Mouse (Mus musculus) left cerebral cortex, postnatal 36 days (tissue): ENCODE results near the gene Tcf21. TPM values are rescaled to one million over a fixed set of nuclear protein-coding genes. Genes with fewer than 3 reads are reported as not detected.

ENCODE experiments used
- DNase-seq, 2 experiments: peaks; one replicate each; pipeline ENCODE4 v3.0.0; 2021 to 2022; ENCODE audit warnings: low spot score in 2 of 2, mixed read lengths in 1 of 2
- intact Hi-C: fragments of 180-260 bp; cut with DNase I; formaldehyde crosslinking; loops from one replicate; pipeline ENCODE4 v1.15.1; 2025
- total RNA-seq, 2 experiments: library from RNA; stranded (reverse); gene quantifications; 2 replicates each; pipeline ENCODE4 v1.2.3; 2021

The Tcf21 gene
- not detected for total RNA-seq

GRCm38 (mm10) chr10:22819871-22820590, at the start of gene Tcf21:
Gene Tcf21, minus strand, starts transcription at chr10:22820174.
- DNase-seq: no peak
- intact Hi-C loops: loop anchor here (5.0 to 10.0 kb wide), 2 partner anchors 525 to 668 kb away; no protein-coding TSS in a partner anchor

GRCm38 (mm10) chr10:22868386-22868918, 48.5 kb upstream of the Tcf21 start:
- intact Hi-C loops: no loop called here
- no peak for DNase-seq

DNA sequence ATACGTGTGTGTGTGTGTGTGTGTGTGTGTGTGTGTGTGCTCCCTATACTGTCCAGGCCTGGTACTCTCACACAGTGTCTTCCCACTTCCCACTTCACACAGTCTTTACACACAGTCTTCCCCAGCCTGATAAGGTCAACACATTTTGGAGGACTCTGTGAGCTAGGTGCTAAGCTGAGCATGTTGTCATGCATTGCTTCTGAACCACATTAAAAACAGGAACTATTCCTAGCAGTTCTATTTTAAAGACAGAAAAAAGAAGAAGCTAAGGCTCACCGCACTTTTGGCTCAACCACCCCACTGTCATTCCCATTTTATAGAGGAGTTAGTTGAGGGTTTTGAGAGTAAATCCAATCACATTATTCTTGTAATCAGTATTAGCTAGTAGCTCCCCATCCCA, 47.2 kb upstream of the Tcf21 start:
- no peak for DNase-seq
- intact Hi-C loops: no loop called here

GRCm38 (mm10) chr10:22858111-22858510, 38.1 kb upstream of the Tcf21 start:
- no peak for DNase-seq
- intact Hi-C loops: no loop called here

- DNase-seq: no peak
- intact Hi-C loops: no loop called here
These were observed 34.4 kb upstream of the Tcf21 start for GRCm38 (mm10) chr10:22854330-22854729.

DNA sequence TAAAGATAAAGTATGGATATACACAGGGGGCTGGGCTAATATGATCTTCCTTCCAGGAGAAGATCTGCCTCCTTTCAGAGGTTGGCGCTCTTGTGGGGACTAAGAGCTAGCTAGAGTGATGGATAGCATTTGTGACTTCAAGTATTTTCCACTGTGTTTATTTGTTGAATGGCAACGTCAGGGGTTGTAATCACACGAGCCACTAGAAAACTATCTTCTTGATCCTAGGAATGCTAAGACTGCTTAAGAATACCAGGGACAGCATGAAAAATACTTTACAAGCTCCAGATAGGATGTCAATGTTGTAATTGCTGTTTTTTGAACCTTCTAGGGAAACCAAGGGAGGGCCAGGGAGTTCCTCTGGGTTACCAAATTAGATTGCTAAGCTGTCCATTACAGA, 25.4 kb upstream of the Tcf21 start:
- DNase-seq: no peak
- intact Hi-C loops: loop anchor here (10.0 kb wide), 1 partner anchor 691 kb away; the partner anchor contains the start of genes H60b and Raet1e

DNA sequence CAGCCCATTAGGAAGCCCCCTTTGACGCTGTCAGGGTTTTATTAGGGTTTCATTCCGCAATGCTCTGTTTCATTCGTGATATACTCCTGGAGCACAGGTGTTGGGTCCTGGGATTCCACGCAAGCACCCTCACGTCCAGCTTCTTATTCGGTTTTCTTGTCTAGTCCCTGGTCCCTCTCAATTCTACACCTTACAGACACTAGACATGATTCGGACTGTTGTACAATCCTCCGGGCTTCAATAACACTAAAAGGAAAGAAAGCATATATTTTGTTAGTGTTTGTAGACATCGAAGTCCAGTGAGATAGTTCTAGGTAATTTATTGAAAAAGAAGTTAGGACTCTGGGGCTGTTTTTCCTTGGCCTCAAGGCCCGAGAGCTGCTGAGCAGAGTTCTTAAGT, 24.8 kb upstream of the Tcf21 start:
- intact Hi-C loops: loop anchor here (10.0 kb wide), 1 partner anchor 690 kb away; the partner anchor contains the start of genes H60b and Raet1e
- DNase-seq: no peak

- no peak for DNase-seq
- intact Hi-C loops: loop anchor here (10.0 kb wide), 1 partner anchor 689 kb away; the partner anchor contains the start of genes H60b and Raet1e
These were observed 23.7 kb upstream of the Tcf21 start for GRCm38 (mm10) chr10:22843440-22844361.

DNA sequence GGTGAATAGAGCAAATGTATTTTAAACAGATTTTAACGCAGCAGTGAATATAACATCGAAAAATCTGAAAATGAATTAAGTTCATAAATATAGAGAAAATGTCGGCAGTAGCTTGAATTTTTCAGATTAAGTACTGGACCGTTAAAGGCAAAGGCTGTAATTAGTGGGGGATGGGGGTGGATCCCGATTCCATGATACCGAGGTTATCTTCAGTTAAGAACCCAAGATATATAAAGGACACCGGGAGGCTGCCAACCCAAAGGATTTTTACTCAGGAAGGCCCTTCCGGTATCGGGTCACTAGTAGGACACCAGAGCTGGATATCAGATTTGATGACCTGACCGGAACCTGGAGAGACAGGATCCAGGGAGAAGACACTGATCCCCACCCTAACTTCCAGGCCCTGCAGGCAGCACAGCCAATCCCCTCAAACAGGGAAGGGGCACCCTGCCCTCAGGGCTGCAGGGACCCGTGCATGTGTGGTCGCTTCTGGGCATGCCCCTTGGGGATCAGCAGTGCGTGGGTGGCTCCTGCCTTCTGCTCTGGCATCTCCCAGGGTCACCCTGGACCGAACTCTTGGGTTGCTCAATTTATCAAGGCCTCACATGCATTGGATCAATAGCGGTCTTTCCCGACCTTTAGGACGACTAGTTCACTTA, 22.9 kb upstream of the Tcf21 start:
- intact Hi-C loops: loop anchor here (10.0 kb wide), 1 partner anchor 688 kb away; the partner anchor contains the start of genes H60b and Raet1e
- no peak for DNase-seq

DNA sequence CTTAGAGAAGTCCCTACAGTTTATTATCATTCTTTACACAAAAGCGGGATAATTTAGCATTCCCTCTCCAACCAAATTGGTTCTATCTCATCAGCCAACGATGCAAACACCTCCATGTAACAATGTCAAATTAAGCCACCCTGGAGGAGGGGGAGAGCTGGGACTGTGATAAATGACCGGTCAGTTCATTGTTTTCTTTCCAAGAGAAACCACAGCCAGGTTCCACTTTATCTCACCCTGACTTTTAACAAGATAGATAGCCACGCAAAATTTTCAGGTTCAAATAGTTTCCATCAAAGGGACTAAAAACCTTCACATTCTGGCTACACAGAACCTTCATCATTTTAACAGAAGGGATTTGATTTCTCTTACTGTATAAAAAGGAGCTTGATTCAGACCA, 22.1 kb upstream of the Tcf21 start:
- intact Hi-C loops: loop anchor here (10.0 kb wide), 1 partner anchor 687 kb away; the partner anchor contains the start of genes H60b and Raet1e
- DNase-seq: no peak

DNA sequence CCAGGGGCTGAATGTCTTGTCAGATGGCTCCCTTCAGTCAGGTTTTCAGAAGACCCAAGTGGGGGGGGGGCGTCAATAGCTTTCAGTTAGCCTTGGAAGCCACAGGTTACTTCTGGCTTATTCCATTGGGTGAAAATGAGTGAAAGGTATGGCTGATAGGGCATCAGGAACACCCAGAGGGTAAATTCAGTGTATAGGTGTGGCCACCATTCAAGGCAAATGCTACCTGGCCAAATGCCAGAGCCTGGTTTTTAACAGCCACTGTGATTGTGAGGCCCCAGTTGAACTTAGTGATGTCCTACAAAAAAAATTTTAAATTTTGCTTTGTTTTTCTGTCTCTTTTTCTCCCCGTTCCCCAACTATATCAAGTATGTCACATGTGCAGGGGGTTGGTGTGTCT, 6.3 kb upstream of the Tcf21 start:
- no peak for DNase-seq
- intact Hi-C loops: no loop called here

DNA sequence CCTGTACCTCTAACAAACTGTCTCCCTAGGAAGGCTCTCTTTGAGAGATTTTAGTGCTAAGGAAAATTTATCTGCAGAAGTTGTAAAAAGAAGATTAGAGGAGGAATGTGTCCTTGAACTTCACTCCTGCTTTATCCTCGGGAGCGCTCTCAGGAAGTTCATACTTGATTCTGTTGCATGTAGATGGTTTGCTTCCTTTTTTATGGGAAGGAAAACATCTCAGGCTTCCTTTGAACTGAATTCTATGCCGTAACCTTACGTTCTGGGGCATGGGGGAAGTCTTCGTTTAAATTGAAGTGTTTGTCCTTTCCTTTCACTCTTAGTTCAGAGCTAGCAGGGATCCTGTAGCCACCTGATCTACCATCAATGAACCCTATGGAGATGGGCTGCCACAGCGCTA, 2.9 kb upstream of the Tcf21 start:
- no peak for DNase-seq
- intact Hi-C loops: no loop called here

DNA sequence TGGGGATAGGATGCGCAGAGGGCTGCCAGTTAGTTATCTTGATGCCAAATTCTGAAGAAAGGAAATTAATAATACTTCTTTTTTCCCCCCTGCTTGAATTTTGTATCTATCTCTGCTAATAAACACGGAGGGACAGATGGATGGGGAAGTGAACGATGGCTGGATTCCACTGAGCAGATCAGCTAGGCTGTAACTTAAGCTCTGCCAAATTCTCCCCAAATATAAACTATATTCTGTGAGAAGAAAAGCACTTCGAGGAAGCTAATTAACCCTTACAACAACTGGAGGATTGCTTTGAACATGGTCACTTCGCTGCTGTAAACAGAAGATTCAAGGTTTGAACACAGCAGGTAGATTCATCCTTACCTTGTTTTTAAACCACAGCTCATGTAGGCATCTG, 2.5 kb upstream of the Tcf21 start:
- no peak for DNase-seq
- intact Hi-C loops: no loop called here

DNA sequence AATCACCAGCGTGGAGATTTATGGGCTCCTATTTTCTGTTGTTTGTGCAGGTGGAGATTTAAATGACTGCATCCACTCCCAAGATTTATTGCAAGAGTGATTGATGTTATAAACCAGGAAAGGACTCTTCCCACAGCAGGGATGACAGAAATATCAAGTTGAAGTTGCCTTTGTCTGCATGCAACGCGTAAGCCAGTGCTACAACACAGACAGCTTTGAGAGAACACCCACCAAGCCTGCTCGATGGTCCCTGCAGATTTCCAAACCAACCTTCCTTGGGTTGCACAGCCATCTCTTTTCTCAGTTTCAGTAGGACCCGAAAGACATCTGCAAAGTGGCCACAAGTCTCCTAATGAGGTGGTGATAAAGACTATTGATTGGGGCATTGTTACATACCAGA, 1.7 kb upstream of the Tcf21 start:
- intact Hi-C loops: no loop called here
- no peak for DNase-seq

DNA sequence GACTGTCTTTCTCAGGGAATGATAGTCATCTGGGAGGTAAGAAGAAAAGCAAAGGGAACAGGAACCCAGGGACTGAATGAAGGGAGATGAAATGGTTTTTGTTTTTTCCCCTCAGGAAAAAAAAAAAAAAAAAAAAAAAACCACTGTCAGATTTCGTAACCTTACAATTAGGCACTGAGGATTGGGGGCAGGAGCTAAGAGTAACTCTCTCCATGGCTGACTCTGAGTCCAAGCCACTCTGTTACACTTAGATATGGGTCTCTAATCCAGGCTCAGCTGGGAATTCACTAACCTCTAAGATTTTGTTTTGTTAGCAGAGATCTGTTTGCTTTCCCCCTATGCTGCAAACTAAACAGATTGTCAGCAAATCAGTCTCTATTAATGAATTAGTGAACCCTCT, 1.3 kb upstream of the Tcf21 start:
- intact Hi-C loops: no loop called here
- no peak for DNase-seq

GRCm38 (mm10) chr10:22820841-22821240, 867 bp upstream of the Tcf21 start:
- no peak for DNase-seq
- intact Hi-C loops: no loop called here

DNA sequence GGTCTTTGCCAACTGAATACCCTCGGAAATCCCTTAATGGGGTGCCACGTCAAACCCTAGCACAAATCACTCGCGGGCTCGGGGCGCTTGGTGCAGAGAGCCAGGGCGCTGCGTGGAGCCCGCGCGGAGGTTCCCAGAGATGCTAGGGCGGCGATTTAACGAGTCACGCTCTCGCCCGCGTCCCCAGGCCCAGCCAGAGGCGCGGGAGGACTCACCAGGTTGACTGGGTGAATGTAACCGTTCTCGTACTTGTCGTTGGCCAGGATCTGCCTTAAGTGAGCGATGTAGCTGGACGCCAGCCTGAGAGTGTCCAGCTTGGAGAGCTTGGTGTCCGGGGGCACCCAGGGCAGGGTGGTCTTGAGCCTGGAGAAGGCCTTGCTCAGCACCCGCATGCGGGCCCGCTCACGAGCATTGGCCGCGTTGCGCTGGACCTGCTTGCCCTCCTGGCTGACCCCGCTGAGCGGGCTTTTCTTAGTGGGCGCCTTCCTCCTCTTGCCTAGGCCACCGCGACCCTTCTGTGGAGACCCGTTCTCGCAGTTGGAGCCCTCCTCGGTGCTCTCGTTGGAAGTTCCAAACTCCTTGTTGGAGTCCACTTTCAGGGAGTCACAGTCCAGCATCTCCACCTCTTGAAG, 619 bp downstream of the Tcf21 start:
- intact Hi-C loops: loop anchor here (5.0 to 10.0 kb wide), 2 partner anchors 525 to 667 kb away; no protein-coding TSS in a partner anchor
- DNase-seq: no peak

DNA sequence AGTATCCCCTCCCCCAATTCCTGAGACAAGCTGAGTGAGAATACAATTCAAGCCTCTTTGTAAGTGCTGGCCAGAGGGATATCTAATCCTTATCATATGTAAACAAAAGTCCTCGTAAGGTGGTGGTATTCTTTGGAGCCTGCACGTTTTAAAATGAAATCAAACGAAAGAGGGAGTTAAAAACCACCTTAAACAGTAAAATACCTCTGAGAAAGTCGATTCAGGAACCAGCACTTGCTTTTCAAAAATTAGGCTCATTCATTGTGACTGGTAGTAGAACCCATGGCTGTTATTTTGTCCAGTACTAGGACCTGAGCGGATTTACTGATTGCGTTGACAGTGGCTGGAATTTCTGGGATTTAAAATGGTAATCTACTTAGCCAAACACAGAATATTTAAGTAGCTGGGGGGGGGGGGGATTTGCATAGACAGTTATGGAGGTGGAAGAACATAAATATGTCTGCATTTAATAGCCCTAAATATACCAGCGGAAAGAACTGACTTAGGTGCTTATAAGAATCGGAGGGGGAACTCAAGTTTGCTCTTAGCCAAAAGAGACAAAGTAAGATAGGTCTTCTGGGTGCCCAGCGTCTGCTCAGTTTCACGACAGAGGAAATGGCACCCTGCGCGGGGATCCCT, 1.3 kb downstream of the Tcf21 start:
- intact Hi-C loops: loop anchor here (5.0 to 10.0 kb wide), 2 partner anchors 526 to 666 kb away; no protein-coding TSS in a partner anchor
- no peak for DNase-seq

- intact Hi-C loops: loop anchor here (5.0 to 10.0 kb wide), 2 partner anchors 527 to 666 kb away; no protein-coding TSS in a partner anchor
- DNase-seq: no peak
These were observed 2.0 kb downstream of the Tcf21 start for GRCm38 (mm10) chr10:22817976-22818375.
